Mouse (Mus musculus) G1E (cell line): ENCODE measurements around the gene Crbn.

Source experiments
- CTCF ChIP-seq: IDR thresholded peaks from 2 replicates; pipeline ENCODE4 v1.5.1; 2012; ENCODE audit warnings: low read depth, low read length, inconsistent platforms, mixed read lengths
- GATA1 ChIP-seq: IDR thresholded peaks from 2 replicates; pipeline ENCODE4 v1.6.1; 2012; ENCODE audit warnings: borderline replicate concordance, low read length, inconsistent platforms, mixed read lengths

GRCm38 (mm10) chr6:106768640-106769289, 31.1 kb downstream of the Crbn start, which contains the start of gene Trnt1:
- TF ChIP-seq CTCF: no peak
- no peak for TF ChIP-seq GATA1
